Mouse (Mus musculus): Measurements from ENCODE around the gene Dnajc14. TPM values are rescaled to one million over a fixed set of nuclear protein-coding genes. Genes with fewer than 3 reads are reported as not detected.

Gene Dnajc14
- total and polyA plus RNA-seq, 3 experiments: 25.3 to 33.7 (median 32.6) TPM

DNA sequence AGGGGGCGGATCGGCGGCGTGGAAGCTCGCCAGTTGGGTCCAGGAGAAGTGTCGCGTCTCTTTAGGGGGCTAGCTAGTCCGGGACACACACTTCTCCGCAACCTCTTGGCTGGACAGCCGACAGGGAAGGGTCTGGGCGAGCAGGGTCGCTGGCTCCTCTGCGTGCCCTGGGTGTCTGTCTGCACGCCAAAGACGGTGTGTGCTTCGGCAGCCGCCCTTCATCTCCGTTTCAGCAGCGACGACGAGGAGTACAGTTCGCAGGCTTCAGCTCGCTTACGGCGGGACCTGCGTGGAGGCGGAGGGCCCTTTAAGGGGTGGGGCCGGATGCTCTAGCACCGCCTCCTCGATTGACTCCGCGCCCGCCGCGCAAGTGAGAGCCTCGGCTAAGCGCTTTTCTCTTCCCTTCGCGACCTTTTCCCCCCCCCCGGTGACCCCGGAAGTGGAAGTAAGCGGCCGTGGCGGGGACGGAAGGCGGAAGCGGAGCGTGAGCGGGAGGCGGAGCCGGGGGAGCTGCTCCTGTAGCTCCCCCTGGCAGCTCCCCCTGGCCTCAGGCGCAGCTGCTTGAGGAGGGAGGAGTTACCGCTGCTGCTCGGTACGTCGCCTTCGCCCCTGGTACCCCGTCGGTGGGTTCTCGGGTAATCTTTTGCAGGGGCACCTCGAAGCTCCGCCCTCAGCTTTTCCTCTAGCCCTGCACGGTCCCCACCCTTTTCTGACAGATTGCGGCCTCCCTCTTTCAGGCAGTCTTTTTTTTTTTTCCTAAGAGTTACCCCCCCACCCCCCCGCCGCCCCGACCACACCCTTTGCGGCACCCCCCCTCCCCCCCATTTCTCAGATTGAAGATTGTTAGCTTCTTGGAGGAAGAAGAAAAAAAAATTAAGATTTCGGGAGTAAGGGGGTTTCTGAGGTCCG is 1.5 kb downstream of the Dnajc14 start:
- DNase-seq (ENCODE audit: extremely low read depth): peak; percentile 98
- peak overlapping the region; percentile 87 for H3K27ac ChIP-seq (ENCODE audit: insufficient read depth, low read depth)
- no peaks in the 10 kb centered on the region for H3K9me3 ChIP-seq (replicated peaks; ENCODE audit: low read length)
- peak overlapping the region; percentile 88 for H3K4me2 ChIP-seq (ENCODE audit: insufficient read depth, low read depth, poor library complexity, severe bottlenecking)
- dilution Hi-C loops (cut with MboI; ENCODE audit: extremely low pct_ligation_motif_present, extremely low pct_unique_long_range_greater_than_20kb, low sequenced_read_pairs): no loop called here
- H3K27me3 ChIP-seq (replicated peaks): no peaks in the 10 kb centered on the region
- H3K9ac ChIP-seq (ENCODE audit: insufficient read depth, low read depth): peak overlapping the region; percentile 64
- H3K4me3 ChIP-seq (replicated peaks in 1 of 3; ENCODE audit: low read depth in 2 of 3, low read length in 2 of 3, poor library complexity in 1 of 3): peak overlapping the region; percentile 72 to 94 (median 86)
- peaks cover 36% of the 10 kb centered on the region for H3K79me2 ChIP-seq (replicated peaks; ENCODE audit: control insufficient read depth, extremely low read depth, insufficient read depth, poor library complexity, severe bottlenecking)
- in situ Hi-C loops (cut with MboI; ENCODE audit: low pct_ligation_motif_present, low pct_unique_long_range_greater_than_20kb, low sequenced_read_pairs): no loop called here
- peaks cover 13 to 35% of the 10 kb centered on the region in 2 experiments for H3K4me1 ChIP-seq (ENCODE audit: control insufficient read depth in 1 of 2, insufficient read depth in 2 of 2)
- peaks cover 12 to 37% of the 10 kb centered on the region in 2 experiments for H3K36me3 ChIP-seq (replicated peaks in 1 of 2; ENCODE audit: control insufficient read depth in 1 of 2, insufficient read depth in 1 of 2, low read length in 1 of 2)
- TF ChIP-seq RAD21 (IDR thresholded peaks at IDR 0.05; ENCODE audit: low read depth, low read length): no peak
- TF ChIP-seq NRF1 (IDR thresholded peaks at IDR 0.05; ENCODE audit: low read depth, low read length): peak; percentile 69
- TF ChIP-seq POLR2A (IDR thresholded peaks at IDR 0.05; ENCODE audit: low read depth, low read length): peak; percentile 72
- no peak for TF ChIP-seq E2F4 (IDR thresholded peaks at IDR 0.05; ENCODE audit: insufficient replicate concordance, low read depth, low read length)
- peak; percentile 68 for TF ChIP-seq ZMIZ1 (IDR thresholded peaks at IDR 0.05; ENCODE audit: low read depth, low read length)
- peak; percentile 95; the same call in 1 of the 2 replicates for TF ChIP-seq KAT2A (IDR thresholded peaks at IDR 0.05; ENCODE audit: insufficient replicate concordance, low read length)
- TF ChIP-seq ZNF384 (IDR thresholded peaks at IDR 0.05; ENCODE audit: low read depth, low read length): peak; percentile 74
- TF ChIP-seq USF2 (conservative IDR thresholded peaks at IDR 0.05; ENCODE audit: low read depth, low read length): no peak
- no peak; the same call in 1 of the 2 replicates for TF ChIP-seq MAX (IDR thresholded peaks at IDR 0.05; ENCODE audit: low read length)
- TF ChIP-seq MXI1 (IDR thresholded peaks at IDR 0.05; ENCODE audit: low read depth, low read length): peak; percentile 46; the same call in 1 of the 2 replicates
- TF ChIP-seq TCF12 (IDR thresholded peaks at IDR 0.05; ENCODE audit: low read depth, low read length): peak; percentile 68
- no peak for TF ChIP-seq ZC3H11A (IDR thresholded peaks at IDR 0.05; ENCODE audit: low read depth, low read length)
- TF ChIP-seq MYC (IDR thresholded peaks at IDR 0.05; ENCODE audit: low read depth, low read length): no peak
- TF ChIP-seq UBTF (IDR thresholded peaks at IDR 0.05; ENCODE audit: low read depth, low read length): 0 out of 2 replicates have a peak, but pooled peaks have one; percentile 51
- TF ChIP-seq TBP (conservative IDR thresholded peaks at IDR 0.05; ENCODE audit: low read depth, low read length): no peak
- TF ChIP-seq ELF1 (IDR thresholded peaks at IDR 0.05; ENCODE audit: low read depth, low read length): peak; percentile 100
- TF ChIP-seq USF1 (IDR thresholded peaks at IDR 0.05; ENCODE audit: low read depth, low read length): no peak
- no peak for TF ChIP-seq POLR2AphosphoS2 (IDR thresholded peaks at IDR 0.05; ENCODE audit: low read depth, low read length)
- no peak for TF ChIP-seq ETS1 (conservative IDR thresholded peaks at IDR 0.05; ENCODE audit: low read depth, low read length)
- peak; percentile 63; the same call in 1 of the 2 replicates for TF ChIP-seq BHLHE40 (IDR thresholded peaks at IDR 0.05; ENCODE audit: low read depth, low read length)
- TF ChIP-seq IRF4 (IDR thresholded peaks at IDR 0.05; ENCODE audit: low read depth, low read length): peak; percentile 68; the same call in 1 of the 2 replicates
- TF ChIP-seq MAZ (IDR thresholded peaks at IDR 0.05; ENCODE audit: low read depth, low read length): peak; percentile 100
- TF ChIP-seq CHD2 (IDR thresholded peaks at IDR 0.05; ENCODE audit: low read length): peak; percentile 95
- TF ChIP-seq PAX5 (IDR thresholded peaks at IDR 0.05; ENCODE audit: low read length): no peak
- peak; percentile 47; the same call in 1 of the 2 replicates for TF ChIP-seq NELFE (IDR thresholded peaks at IDR 0.05; ENCODE audit: low read depth, low read length)
- peak in 1 of 2 experiments; percentile 41; a peak in 2 of 4 replicates for TF ChIP-seq CTCF (conservative IDR thresholded peaks at IDR 0.05 in 1 of 2, IDR thresholded peaks at IDR 0.05 in 1 of 2; ENCODE audit: low read depth in 2 of 2, low read length in 2 of 2)
- no peak for TF ChIP-seq MAFK (IDR thresholded peaks at IDR 0.05; ENCODE audit: insufficient replicate concordance, low read length)
- TF ChIP-seq JUND (conservative IDR thresholded peaks at IDR 0.05; ENCODE audit: low read depth, low read length): no peak
- peak; percentile 34; the same call in 1 of the 2 replicates for TF ChIP-seq GABPA (IDR thresholded peaks at IDR 0.05; ENCODE audit: insufficient replicate concordance, low read depth, low read length)
- no peak for TF ChIP-seq CHD1 (IDR thresholded peaks at IDR 0.05; ENCODE audit: low read depth, low read length)
- TF ChIP-seq MEF2A (IDR thresholded peaks at IDR 0.05; ENCODE audit: borderline replicate concordance, low read depth, low read length): peak; percentile 84
- TF ChIP-seq EP300 (IDR thresholded peaks at IDR 0.05; ENCODE audit: low read length): no peak
- TF ChIP-seq SMC3 (IDR thresholded peaks at IDR 0.05; ENCODE audit: low read depth, low read length): no peak
- TF ChIP-seq ZKSCAN1 (IDR thresholded peaks at IDR 0.05; ENCODE audit: borderline replicate concordance, low read depth, low read length): no peak
- peak; percentile 90 for TF ChIP-seq SIN3A (IDR thresholded peaks at IDR 0.05; ENCODE audit: low read length)
- TF ChIP-seq JUN (IDR thresholded peaks at IDR 0.05; ENCODE audit: insufficient read depth, low read depth, low read length): no peak
- TF ChIP-seq RCOR1 (conservative IDR thresholded peaks at IDR 0.05; ENCODE audit: low read depth, low read length): no peak
- peak; percentile 97 for TF ChIP-seq HCFC1 (IDR thresholded peaks at IDR 0.05; ENCODE audit: low read depth, low read length)
